Comparison of ENCODE assay signal across 9 mouse cellular contexts in the genomic region with DNA sequence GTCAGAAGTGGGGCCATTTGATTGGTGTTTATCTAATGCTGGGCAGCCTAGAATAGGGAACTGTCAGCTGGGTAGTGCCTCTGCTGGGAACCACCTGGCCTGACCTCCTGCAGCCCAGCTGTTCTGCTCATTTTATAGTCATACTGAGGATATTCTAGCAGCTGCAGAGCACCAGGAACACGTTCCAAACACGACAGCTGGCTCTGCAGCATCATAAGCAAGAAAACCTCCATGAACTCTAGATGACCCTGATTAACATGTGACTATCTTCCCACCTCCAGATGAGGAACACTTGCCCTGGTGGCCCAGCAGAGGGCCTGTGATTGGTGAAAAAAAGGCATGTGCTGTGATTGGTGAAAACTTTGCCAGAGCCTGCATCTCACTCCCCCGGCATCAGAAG.
DNase-seq lines count a peak whose midpoint lies in the region; ATAC-seq lines count a peak whose summit lies in the region.
"Had no signal": no experiment of that assay in that cellular context is flagged by ENCODE, and none has a peak within 500 bp of the region (broad histone marks: within the 10 kb centered on the region; RNA-seq: fewer than 3 reads in every experiment).

No protein-coding gene starts in this region.

- no peak overlapping the region for H3K4me3 ChIP-seq in limb, embryonic 15.5 days
- H3K4me3 ChIP-seq in liver, embryonic 11.5 days (ENCODE audit: low read depth, low read length) = no peak overlapping the region

- 12% methylated on average over 3 of the region's 3 CpGs for WGBS in limb, embryonic 15.5 days
- 37% methylated on average over 3 of the region's 3 CpGs for WGBS in liver, embryonic 11.5 days

- no peak overlapping the region for H3K4me2 ChIP-seq in limb, embryonic 15.5 days
- H3K4me2 ChIP-seq in liver, embryonic 11.5 days = no peak overlapping the region

- no peak overlapping the region for H3K27ac ChIP-seq in limb, embryonic 15.5 days
- H3K27ac ChIP-seq in liver, embryonic 11.5 days (ENCODE audit: low read depth, low read length) = no peak overlapping the region

- no peaks in the 10 kb centered on the region for H3K27me3 ChIP-seq in limb, embryonic 15.5 days
- no peaks in the 10 kb centered on the region for H3K27me3 ChIP-seq in liver, embryonic 11.5 days (replicated peaks; ENCODE audit: control insufficient read depth, insufficient read depth, low read length)
- H3K27me3 ChIP-seq: CH12.LX had no signal

- H3K36me3 ChIP-seq in limb, embryonic 15.5 days = no peaks in the 10 kb centered on the region
- no peaks in the 10 kb centered on the region for H3K36me3 ChIP-seq in liver, embryonic 11.5 days (ENCODE audit: control insufficient read depth, insufficient read depth, low read length)

- peak; percentile 76 for ATAC-seq in limb, embryonic 15.5 days (ENCODE audit: insufficient number of reproducible peaks, low FRiP score, low TSS enrichment, low read depth)
- no peak for ATAC-seq in liver, embryonic 11.5 days (replicated peaks; ENCODE audit: low FRiP score)

- peak; percentile 4 for DNase-seq in kidney, adult 11 months
- no peak for DNase-seq in kidney, adult 18-20 months
- DNase-seq in heart, adult 9 months (ENCODE audit: low spot score in 2 of 2) = peak; percentile 46 to 69
- DNase-seq in skeletal muscle tissue, adult 2 months (ENCODE audit: low read depth, low spot score) = peak; percentile 19
- DNase-seq in cerebellum, postnatal 10 days = no peak
- no peak for DNase-seq in right cerebral cortex, postnatal 36 days (ENCODE audit: low spot score in 2 of 2)
- no peak for DNase-seq in liver, embryonic 11.5 days (ENCODE audit: low spot score)

- no peak overlapping the region for H3K9ac ChIP-seq in limb, embryonic 15.5 days
- no peak overlapping the region for H3K9ac ChIP-seq in liver, embryonic 11.5 days (ENCODE audit: low read depth, low read length)

- no peaks in the 10 kb centered on the region for H3K9me3 ChIP-seq in limb, embryonic 15.5 days
- H3K9me3 ChIP-seq in liver, embryonic 11.5 days (ENCODE audit: control insufficient read depth, low read length) = no peaks in the 10 kb centered on the region

- H3K4me1 ChIP-seq in limb, embryonic 15.5 days = 0 out of 2 replicates have a peak, but pooled peaks cover 4% of the 10 kb centered on the region
- no peaks in the 10 kb centered on the region for H3K4me1 ChIP-seq in liver, embryonic 11.5 days (replicated peaks; ENCODE audit: control insufficient read depth, insufficient read depth, low read length)

Comparison
In these comparisons a context has a peak if more than half of its experiments do, and no peak if none do; other contexts are left out.
1. DNase-seq: peak in kidney, adult 11 months (single experiment), heart, adult 9 months (2 of 2) and skeletal muscle tissue, adult 2 months (single experiment); none in kidney, adult 18-20 months (single experiment), cerebellum, postnatal 10 days (0 of 2), right cerebral cortex, postnatal 36 days (0 of 2) and liver, embryonic 11.5 days (single experiment).